Mouse (Mus musculus) limb, embryonic 14.5 days (tissue): ENCODE data around the gene Henmt1. TPM values are rescaled to one million over a fixed set of nuclear protein-coding genes. Genes with fewer than 3 reads are reported as not detected.

ENCODE experiments used
- ATAC-seq: fragments of 200-750 bp; cut with Nextera tagmentation; 2 replicates; pipeline ENCODE4 v1.8.0; 2017; ENCODE audit warnings: low read depth, moderate number of reproducible peaks, moderate TSS enrichment; ENCODE audit not compliant: low FRiP score
- DNase-seq: peaks from one replicate; pipeline ENCODE4 v3.0.0-alpha.2; 2015; ENCODE audit warnings: low spot score
- H3K27ac ChIP-seq: fragments of 300-500 bp; sonication (generic); replicated peaks from 2 replicates; pipeline ENCODE4 v1.5.1; 2014; ENCODE audit warnings: low read depth, mild to moderate bottlenecking, low read length, moderate library complexity, mixed read lengths
- H3K27me3 ChIP-seq: fragments of 300-500 bp; sonication (generic); 2 replicates; pipeline ENCODE4 v1.6.1; 2014; ENCODE audit warnings: low read length, mixed read lengths; ENCODE audit not compliant: control insufficient read depth, insufficient read depth
- H3K36me3 ChIP-seq: fragments of 300-500 bp; sonication (generic); 2 replicates; pipeline ENCODE4 v1.6.1; 2014; ENCODE audit warnings: mild to moderate bottlenecking, low read length, moderate library complexity, mixed read lengths; ENCODE audit not compliant: control insufficient read depth, insufficient read depth
- H3K4me1 ChIP-seq: fragments of 300-500 bp; sonication (generic); 2 replicates; pipeline ENCODE4 v1.6.1; 2014; ENCODE audit warnings: antibody characterized with exemption, low read length, mixed read lengths; ENCODE audit not compliant: control insufficient read depth, insufficient read depth
- H3K4me2 ChIP-seq: fragments of 300-500 bp; sonication (generic); replicated peaks from 2 replicates; pipeline ENCODE4 v1.6.1; 2014; ENCODE audit warnings: low read depth, mild to moderate bottlenecking, low read length, moderate library complexity; ENCODE audit not compliant: severe bottlenecking
- H3K4me3 ChIP-seq: fragments of 300-500 bp; sonication (generic); replicated peaks from 2 replicates; pipeline ENCODE4 v1.5.1; 2014; ENCODE audit warnings: low read length
- H3K9ac ChIP-seq: fragments of 300-500 bp; sonication (generic); 2 replicates; pipeline ENCODE4 v1.6.1; 2014; ENCODE audit warnings: mild to moderate bottlenecking, low read depth, low read length, moderate library complexity; ENCODE audit not compliant: severe bottlenecking
- H3K9me3 ChIP-seq: fragments of 300-500 bp; sonication (generic); 2 replicates; pipeline ENCODE4 v1.6.1; 2016; ENCODE audit warnings: low read length; ENCODE audit not compliant: control insufficient read depth
- POLR2A ChIP-seq: fragments of 200-500 bp; IDR thresholded peaks from 2 replicates; pipeline ENCODE4 v1.8.0; 2012; ENCODE audit warnings: inconsistent platforms, mild to moderate bottlenecking, moderate library complexity, borderline replicate concordance; ENCODE audit not compliant: insufficient read depth, insufficient read length; ENCODE audit errors: extremely low read depth
- WGBS: fragments of 180-500 bp; shearing (Covaris S2); extraction: QIAGEN DNeasy Blood & Tissue Kit; methylation state at CpG from one replicate; pipeline ENCODE4 v1.1.7; 2014; 5-methylcytosine and 5-hydroxymethylcytosine counted together
- polyA plus RNA-seq, 2 experiments: library from polyadenylated mRNA; depleted of rRNA in 1 of 2; stranded (reverse) in 1 of 2; unstranded in 1 of 2; fragments of >200 nt; fragmentation: Nextera tagmentation in 1 of 2; extraction: Ambion mirVana in 1 of 2; gene quantifications; 2 replicates each; pipeline versions ENCODE4 v1.2.1 to v1.2.3; 2012 to 2014

Henmt1 gene
- polyA plus RNA-seq, 2 experiments = 0.33 to 0.78 TPM

DNA sequence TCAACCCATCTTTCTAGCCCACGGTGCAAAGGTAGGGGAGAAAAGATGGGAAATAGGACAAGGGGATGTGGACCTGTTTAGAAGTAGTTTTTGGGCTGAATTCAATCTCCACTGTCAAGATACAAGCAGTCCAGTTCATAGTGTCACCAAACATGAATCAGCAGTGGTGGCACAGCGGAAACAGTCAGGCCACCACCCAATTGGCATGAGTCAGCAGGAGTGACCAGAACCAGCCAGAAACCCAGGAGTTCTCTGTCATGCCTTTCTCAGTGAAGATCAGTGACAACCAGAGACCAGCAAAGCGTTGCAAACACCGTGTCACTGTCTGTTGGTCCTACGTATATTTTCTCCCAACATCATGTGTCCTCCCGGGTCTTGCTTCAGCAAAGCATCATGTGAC lies 6.1 kb upstream of the Henmt1 start:
- Histone ChIP-seq H3K9ac (no peak overlapping the region), H3K4me3 (no peak overlapping the region), H3K4me2 (no peak overlapping the region), H3K9me3 (no peaks in the 10 kb centered on the region), H3K27me3 (no peaks in the 10 kb centered on the region), H3K36me3 (no peaks in the 10 kb centered on the region), H3K4me1 (no peaks in the 10 kb centered on the region), H3K27ac (no peak overlapping the region)
- DNase-seq = no peak
- WGBS = 95% methylated on average over 6 of the region's 6 CpGs
- no peak for TF ChIP-seq POLR2A
- ATAC-seq = no peak

DNA sequence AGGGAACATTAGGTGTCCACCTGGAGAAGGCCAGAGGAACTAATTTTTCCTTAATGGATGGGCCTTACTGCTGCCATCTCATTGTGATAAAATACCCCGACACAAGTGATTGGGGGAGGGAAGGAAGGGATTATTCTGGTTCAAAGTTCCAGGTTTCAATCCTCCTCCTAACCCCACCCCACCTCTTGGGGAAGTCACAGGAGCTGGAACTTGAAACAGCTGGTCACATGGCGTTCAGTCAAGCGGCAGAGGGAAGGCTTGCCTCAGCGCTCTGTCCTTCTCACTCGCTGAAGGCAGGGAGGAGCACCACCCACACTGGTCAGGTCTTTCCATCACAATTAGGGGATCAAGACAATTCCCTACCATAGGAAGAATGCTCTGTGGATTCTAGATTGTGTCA lies 982 bp upstream of the Henmt1 start:
- Histone ChIP-seq H3K4me1 (no peaks in the 10 kb centered on the region), H3K27ac (no peak overlapping the region), H3K36me3 (no peaks in the 10 kb centered on the region), H3K4me3 (no peak overlapping the region), H3K9ac (no peak overlapping the region), H3K4me2 (no peak overlapping the region), H3K27me3 (no peaks in the 10 kb centered on the region), H3K9me3 (no peaks in the 10 kb centered on the region)
- no peak for TF ChIP-seq POLR2A
- DNase-seq (no peak), ATAC-seq (no peak)
- WGBS = 91% methylated on average over 5 of the region's 5 CpGs

DNA sequence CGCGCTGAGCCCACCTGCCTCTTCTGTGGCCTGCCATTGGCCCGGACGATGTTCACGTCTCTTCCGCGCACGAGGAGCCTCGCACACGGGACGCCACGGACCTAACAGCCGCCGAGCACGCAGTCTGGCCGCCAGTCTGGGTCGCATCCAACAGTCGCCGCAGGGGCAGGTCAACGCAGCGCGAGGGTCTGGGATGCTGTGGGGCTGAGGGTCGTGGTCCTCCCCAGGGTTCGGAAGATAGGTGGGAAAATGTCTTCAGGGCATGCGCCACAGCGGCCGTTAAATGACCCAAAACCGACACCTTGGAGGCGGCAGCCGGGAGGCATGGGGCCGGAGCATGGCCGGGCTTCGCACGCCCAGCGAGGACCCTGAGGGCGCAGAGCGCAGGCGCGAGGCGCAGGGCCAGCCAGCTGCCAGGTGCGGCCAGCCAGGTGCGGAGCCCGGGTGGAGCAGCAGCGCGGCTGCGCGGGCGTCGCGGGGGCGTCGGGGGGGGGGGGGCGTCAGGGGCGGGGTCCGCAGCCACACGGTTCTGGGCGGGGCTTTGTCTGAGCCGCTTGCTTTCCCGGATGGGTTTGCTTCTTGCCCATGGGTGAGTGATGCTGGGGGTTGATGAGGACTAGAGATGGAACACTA lies 444 bp downstream of the Henmt1 start, which contains the start of gene Gm9857:
Gene Gm9857, minus strand, starts transcription at position 445 of the 633 bp plus-strand sequence.
- no peaks in the 10 kb centered on the region for H3K4me1 ChIP-seq
- 0 out of 2 replicates have a peak, but pooled peaks have one; percentile 16 for TF ChIP-seq POLR2A
- no peak within 1 kb of the TSS for H3K27ac ChIP-seq
- peak within 1 kb of the TSS; percentile 59 for H3K4me2 ChIP-seq
- no peak for DNase-seq
- no peaks in the 10 kb centered on the region for H3K9me3 ChIP-seq
- ATAC-seq = peak; percentile 73
- H3K27me3 ChIP-seq = no peaks in the 10 kb centered on the region
- H3K4me3 ChIP-seq = peak within 1 kb of the TSS; percentile 38
- no peaks in the 10 kb centered on the region for H3K36me3 ChIP-seq
- H3K9ac ChIP-seq = peak within 1 kb of the TSS; percentile 38; the same call in 1 of the 2 replicates
- 48% methylated on average over 41 of the region's 59 CpGs for WGBS

DNA sequence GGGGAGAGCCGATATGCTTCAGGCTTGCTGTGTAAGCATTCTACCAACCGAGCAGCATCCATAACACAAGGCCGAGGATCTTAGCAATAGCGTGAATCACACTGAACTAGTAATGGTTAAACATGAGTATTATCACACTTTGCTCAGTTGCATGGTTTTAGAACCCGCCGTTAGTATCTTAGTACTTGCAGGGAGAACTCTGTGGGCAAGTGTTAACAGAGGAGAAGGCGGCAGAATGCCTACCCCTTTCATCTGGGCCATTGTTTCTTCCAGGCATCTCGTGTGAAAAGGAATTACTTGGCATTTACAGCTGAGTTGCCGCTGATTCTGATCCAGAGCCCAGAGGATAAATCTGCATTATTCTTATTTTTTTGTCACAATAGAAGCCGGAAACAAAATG lies 1.3 kb downstream of the Henmt1 start:
- 88% methylated on average over 10 of the region's 10 CpGs for WGBS

DNA sequence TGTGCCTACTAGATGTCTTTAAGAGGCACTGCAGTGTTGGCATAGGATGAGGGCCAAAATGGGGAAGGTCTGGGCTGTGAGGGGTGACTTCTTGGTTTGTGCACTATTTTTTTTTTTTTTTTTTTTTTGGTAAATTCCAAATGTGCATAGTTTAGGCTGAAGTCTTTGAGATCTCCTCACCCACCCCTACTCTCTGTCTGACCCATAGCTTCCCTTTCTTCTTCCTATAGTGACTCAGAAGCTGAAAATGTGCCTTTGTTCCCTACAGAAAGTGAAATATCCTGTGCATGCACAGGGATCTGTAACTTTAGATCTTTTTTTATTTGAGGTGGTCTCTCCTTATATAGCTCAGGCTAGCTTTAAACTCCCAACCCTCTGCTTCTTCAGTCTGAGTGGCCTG lies 18.3 kb downstream of the Henmt1 start:
- H3K27ac ChIP-seq = no peak overlapping the region
- H3K9me3 ChIP-seq = no peaks in the 10 kb centered on the region
- H3K4me2 ChIP-seq = no peak overlapping the region
- H3K27me3 ChIP-seq = no peaks in the 10 kb centered on the region
- no peak for TF ChIP-seq POLR2A
- DNase-seq (no peak), ATAC-seq (no peak)
- no peak overlapping the region for H3K4me3 ChIP-seq
- H3K4me1 ChIP-seq = peaks cover 5% of the 10 kb centered on the region; the same call in 1 of the 2 replicates
- no peaks in the 10 kb centered on the region for H3K36me3 ChIP-seq
- no peak overlapping the region for H3K9ac ChIP-seq

More for the DNA sequence above, 1.3 kb downstream of the Henmt1 start:
- no peak for ATAC-seq
- H3K9ac ChIP-seq = no peak overlapping the region
- TF ChIP-seq POLR2A = no peak
- no peaks in the 10 kb centered on the region for H3K27me3 ChIP-seq
- H3K27ac ChIP-seq = no peak overlapping the region
- no peaks in the 10 kb centered on the region for H3K36me3 ChIP-seq
- no peak overlapping the region for H3K4me2 ChIP-seq
- no peaks in the 10 kb centered on the region for H3K9me3 ChIP-seq
- no peak for DNase-seq
- no peaks in the 10 kb centered on the region for H3K4me1 ChIP-seq
- H3K4me3 ChIP-seq = no peak overlapping the region
